Mouse (Mus musculus): ENCODE measurements at regions not wholly inside any gene's neighbourhood (a gene's known extent, or its start where the extent isn't known, plus 50 kb on each side); places are given as distances from the start of the nearest gene placed in this dataset.

DNA sequence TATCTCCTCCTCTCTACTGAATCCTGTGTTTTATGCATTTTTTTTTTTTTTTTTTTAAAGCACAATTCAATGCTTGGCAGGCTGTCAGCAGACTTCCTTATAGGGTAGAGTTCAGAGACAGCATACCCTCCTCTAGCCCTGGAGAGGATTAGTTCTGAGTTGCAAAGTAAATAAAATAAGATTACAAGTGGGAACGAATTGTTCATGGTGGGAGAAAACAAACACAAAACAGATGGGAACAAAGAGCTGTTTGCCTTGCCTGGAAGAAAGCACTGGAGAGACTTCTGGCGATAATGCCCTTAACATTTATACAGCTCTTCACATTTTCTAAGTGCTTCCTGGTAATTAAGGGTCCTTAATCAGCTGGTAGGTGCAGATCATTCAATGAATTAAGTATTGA, 254.6 kb downstream of the Lmo7 start:
- ATAC-seq (ENCODE audit: insufficient read depth) (no peak), DNase-seq (ENCODE audit: low read depth in 3 of 3, low spot score in 3 of 3) (no peak)
- Histone ChIP-seq H3K27me3 (ENCODE audit: control insufficient read depth, insufficient read depth, low read length) (no peaks in the 10 kb centered on the region), H3K27ac (no peak overlapping the region), H3K9me3 (ENCODE audit: control insufficient read depth, low read length) (no peaks in the 10 kb centered on the region), H3K9ac (replicated peaks) (no peak overlapping the region), H3K4me3 (ENCODE audit: insufficient read depth in 1 of 2, low read depth in 2 of 2, low read length in 2 of 2) (no peak overlapping the region), H3K36me3 (replicated peaks; ENCODE audit: control insufficient read depth, insufficient read depth, low read depth) (no peaks in the 10 kb centered on the region), H3K4me2 (ENCODE audit: low read depth) (no peak overlapping the region), H3K4me1 (replicated peaks; ENCODE audit: control insufficient read depth in 2 of 2, insufficient read depth in 2 of 2, low read length in 1 of 2) (no peaks in the 10 kb centered on the region)
- 19% methylated on average over 2 of the region's 2 CpGs for WGBS (ENCODE audit: insufficient replicate concordance)
- no peak for TF ChIP-seq CTCF (IDR thresholded peaks at IDR 0.05; ENCODE audit: low read depth)
- no peak for TF ChIP-seq EP300 (IDR thresholded peaks at IDR 0.05; ENCODE audit: low read depth)
